Mouse (Mus musculus): ENCODE measurements around the gene Hectd4.
"Not testable (repeated sequence)": the region's sequence is repeated elsewhere in the genome, so short reads cannot be mapped to it uniquely, and the experiment has no call there.

Gene Hectd4

DNA sequence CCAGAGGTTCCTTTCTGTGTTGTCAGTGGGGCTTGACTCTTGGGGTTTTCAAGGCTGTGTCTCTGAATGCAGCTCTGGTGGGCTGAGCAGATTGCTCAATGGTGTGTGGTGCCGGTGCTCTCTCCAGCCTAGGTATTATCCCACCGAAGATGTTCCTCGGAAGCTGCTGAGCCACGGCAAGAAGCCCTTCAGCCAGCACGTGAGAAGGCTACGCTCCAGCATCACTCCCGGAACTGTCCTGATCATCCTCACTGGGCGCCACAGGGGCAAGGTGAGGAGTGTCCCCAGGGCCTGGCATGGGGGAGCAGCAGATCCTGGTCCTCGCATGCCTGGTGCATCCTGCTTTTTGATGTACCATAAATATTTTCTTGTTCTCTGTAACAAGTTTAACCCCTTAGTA lies 13.5 kb upstream of the Hectd4 start:
- no peak for DNase-seq (ENCODE audit: low read depth, low spot score)

DNA sequence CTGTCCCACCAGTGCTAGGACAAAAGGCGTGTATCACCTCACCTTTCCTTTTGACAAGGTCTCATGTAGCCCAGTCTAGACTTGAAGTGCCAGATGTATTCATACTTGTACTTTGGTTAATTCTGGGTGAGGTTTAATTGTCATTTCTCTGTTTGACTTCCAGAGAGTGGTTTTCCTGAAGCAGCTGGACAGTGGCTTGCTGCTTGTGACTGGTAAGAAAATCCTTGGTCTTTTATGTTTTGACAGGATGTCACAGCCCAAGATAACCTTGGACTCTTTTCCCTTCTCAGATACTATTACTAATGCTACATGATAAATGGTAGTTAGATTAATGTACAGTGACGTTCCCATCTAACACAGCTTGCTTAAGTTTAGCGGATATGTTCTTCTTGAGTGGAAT lies 13.0 kb upstream of the Hectd4 start:
- DNase-seq (ENCODE audit: low read depth, low spot score): no peak

DNA sequence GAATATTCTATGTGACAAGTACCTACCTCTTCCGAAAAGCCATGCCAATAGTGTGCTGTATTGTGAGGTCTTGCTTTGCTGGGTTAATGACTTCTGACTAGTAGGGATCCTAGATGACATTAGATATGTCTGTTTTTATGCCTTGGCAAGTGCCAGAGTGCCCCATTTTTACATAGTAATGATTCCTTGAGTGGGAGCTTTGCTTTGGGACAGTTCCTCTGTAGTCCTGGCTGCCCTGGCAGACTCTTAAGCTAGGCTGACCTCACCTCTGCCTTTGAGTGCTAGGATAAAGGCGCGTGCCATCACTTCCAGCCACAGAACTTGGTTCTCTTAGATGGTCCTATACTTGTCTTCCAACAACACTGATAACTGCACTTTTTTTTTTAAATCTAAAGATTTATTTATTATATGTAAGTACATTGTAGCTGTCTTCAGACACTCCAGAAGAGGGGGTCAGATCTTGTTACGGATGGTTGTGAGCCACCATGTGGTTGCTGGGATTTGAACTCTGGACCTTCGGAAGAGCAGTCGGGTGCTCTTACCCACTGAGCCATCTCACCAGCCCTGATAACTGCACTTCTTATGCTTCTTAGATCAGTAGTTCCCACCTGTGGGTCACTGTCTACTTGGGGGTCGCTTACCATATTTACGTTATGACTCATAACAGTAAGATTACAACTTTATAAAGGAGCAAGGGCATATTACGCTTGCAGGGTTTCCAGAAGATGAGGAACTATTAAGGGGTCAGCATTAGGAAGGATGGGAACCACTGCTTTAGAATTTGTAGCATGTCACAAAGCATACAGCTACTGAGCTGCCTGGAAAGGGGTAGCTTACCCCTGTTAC lies 10.0 kb upstream of the Hectd4 start:
- no peak for DNase-seq (ENCODE audit: low read depth, low spot score)

DNA sequence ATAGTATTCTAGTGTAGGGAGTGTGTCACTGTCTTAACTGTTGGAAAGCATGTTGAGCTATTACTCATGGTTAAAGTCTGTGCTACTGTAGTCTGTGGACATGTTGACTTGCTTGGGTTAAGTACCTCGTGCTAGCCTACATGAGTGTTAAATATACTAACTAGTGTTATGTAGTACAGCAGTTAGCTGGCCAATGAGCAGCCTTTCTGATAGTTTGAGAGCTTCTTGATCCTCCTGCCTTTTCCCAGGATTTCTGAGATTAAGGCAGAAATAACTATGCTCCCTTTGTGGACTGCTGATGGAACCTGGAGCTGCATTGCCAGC lies 9.5 kb upstream of the Hectd4 start:
- DNase-seq (ENCODE audit: low read depth, low spot score): no peak

DNA sequence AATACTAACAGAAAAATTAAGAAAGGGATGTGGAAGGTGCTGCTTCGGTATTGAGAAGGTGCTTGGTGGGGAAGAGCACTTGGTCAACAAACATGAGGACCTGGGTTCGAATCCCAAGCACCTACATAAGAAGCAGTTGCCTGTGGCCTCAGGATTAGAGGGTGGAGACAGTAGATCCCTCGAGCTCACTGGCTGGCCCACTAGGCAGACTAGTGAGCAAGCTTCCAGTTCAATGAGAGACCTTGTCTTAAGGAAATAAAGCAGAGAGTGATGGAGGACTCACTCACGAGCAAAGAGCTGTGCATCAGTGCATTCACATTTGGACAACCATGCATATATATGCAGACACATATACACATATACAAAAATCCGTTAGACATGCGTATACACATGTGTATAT lies 7.9 kb upstream of the Hectd4 start:
- no peak for DNase-seq (ENCODE audit: low read depth, low spot score)

DNA sequence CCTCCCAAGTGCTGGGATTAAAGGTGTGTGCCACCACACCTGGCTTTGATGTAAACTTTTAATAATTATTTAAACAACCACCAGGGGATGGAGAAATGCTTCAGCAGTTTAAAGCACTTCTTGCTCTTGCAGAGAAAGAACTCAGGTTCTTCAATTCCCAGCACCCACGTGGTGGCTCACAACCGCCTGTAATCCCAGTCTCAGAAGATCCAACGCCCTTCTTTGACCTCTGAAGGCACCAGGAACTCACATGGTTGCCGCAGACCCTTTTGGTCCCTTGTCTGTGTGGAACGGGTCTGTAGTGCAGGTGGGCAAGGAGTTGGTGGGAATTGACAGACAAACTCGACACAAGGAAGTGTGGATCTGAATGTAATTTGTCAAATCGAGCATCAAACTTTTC lies 5.3 kb upstream of the Hectd4 start:
- DNase-seq (ENCODE audit: low read depth, low spot score): no peak

DNA sequence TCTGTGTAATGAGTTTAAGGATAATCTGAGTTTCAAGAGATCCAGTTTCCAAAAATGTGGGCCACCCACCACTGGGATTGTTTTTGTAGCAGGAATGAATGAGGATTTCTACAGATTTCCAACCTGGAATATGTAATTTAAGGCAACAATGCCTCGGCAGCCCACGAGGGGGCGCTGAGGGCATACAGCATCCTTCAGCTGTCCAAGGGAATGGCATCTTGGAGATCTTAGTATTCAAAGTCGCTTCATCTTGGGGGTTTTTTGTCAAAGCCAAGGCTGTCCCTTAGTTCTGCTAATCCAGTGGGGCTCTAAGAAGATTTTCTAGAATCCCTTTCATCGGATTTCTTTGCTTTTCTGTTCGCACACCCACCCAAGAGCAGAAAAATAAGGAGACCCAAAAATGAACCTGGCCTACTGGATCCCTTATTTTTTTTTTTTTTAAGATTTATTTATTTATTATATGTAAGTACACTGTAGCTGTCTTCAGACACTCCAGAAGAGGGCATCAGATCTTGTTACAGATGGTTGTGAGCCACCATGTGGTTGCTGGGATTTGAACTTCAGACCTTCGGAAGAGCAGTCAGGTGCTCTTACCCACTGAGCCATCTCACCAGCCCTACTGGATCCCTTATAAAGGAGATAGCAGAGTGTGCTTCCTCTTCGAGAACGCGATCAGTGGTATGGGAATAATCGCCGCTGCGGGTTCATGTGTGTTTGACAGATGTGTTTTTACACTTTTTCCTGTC lies 4.5 kb upstream of the Hectd4 start:
- DNase-seq (ENCODE audit: low read depth, low spot score): no peak

DNA sequence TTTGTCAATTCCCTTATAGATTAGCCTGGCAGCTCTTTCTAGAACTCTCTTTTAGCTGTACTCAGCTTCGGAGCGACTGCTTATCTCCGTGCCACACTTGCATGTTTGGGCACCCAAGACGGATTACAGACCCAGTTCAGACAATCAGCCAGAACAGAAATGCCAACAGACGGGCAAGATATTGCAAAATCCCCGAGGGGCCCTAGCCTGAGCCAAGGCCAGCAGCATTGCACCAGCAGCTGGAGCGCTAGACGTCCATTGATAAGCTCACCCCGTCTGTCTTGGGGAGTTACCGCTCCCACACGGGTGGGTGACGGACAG lies 3.9 kb upstream of the Hectd4 start:
- no peak for DNase-seq (ENCODE audit: low read depth, low spot score)

DNA sequence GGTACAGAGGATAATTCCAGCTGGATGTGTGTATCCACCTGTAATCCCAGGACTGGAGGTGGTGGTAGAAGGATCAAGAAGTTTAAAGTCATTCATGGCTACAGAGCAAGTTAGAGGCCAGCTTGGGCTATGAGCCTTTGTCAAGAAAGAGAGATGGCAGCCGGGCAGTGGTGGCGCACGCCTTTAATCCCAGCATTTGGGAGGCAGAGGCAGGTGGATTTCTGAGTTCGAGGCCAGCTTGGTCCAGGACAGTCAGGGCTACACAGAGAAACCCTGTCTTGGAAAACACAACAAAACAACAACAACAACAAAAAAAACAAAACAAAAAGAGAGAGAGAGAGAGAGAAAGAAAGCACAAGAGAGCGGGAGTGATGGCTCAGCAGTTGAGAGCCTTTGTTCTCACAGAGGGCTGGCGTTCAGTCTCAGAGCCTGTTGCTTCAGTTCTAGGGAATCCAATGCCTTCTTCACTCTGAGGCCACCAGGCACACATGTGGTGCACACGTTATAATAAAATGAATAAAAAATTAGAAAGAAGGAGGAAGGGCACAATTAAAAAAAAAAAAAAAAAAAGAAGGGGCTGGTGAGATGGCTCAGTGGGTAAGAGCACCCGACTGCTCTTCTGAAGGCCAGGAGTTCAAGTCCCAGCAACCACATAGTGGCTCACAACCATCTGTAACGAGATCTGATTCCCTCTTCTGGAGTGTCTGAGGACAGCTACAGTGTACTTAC lies 3.3 kb upstream of the Hectd4 start:
- DNase-seq (ENCODE audit: low read depth, low spot score): not testable (repeated sequence)

DNA sequence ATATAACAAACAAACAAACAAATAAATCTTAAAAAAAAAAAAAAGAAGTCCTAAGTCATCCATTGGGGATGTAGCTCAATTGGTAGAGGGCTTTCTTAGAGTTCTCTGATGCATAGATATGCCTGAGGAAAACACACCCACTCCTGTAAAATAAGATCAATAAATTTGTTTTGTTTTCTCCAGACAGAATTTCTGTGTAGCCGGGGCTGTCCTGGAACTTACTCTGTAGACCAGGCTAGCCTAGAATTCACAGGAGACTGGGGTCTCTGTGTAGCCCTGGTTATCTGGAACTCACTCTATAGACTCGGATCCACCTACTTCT lies 2.7 kb upstream of the Hectd4 start:
- no peak for DNase-seq (ENCODE audit: low read depth, low spot score)

DNA sequence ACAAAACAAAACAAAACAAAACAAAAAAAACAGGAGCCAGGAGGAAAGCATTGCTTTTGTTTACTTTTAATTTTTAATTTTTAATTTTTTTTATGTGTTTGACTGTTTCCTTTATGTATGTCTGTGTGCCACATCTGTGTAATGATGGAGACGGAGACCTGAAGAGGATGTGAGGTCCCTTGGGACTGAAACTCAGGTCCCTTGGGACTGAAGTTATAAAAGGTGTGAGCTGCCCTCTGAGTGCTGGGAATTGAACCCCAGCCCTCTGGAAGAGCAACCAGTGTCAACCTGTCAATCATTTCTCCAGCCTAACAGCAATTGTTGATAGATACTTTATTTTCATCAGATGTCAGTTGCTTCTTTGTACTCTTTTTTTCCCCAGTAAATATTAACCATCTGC lies 829 bp upstream of the Hectd4 start:
- DNase-seq (ENCODE audit: low read depth, low spot score): no peak

DNA sequence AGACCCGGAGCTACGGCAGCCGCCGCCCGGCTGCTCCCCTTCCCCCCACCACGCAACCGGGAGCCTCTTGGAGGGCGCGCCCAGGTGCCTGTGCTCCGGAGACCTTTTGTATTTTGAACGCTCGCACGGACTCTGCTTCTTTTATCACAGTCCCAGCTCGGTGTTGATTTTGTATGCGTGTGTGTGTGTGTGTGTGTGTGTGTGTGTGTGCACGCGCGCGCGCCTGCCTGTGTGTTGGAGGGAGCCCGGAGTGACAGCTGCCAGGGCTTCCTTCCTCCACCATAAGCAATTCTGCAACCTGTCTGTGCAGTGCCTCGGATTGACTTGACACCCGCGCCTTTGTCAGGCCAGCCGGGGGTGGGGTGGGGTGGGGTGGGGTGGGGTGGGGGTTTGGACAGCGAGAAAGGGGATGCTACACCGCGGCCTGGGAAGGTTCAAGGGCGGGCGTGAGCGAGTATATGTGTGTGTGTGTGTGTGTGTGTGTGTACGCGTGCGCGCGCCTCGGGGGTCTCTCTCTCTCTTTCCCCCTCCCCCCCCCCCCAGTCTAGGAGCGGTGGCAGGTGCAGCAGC lies 798 bp downstream of the Hectd4 start:
- DNase-seq (ENCODE audit: low read depth, low spot score): no peak

DNA sequence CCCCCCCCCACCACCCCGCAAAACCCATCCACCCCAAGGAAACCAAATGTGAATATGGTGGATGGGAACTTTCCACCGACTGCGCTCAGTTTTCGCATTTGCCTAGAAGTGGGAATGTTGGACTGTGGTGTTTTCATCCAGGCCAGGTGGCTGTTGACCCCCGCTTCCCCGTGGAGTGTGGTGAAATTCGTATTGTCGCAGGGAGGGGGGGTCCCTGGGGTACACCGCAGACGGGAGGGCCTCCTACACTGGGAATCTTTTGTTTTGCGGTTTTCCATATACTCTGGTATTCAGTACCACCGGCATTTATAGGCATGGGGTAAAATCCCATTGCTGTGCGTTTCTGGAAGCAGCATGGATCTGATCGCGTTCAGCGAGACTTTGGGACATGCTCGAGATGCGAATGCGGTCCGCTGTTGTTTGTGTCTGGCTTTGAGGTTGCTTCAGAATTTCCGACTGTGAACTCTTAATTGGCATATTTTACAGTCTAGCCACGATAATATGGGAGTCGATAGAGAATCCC lies 1.4 kb downstream of the Hectd4 start:
- no peak for DNase-seq (ENCODE audit: low read depth, low spot score)

DNA sequence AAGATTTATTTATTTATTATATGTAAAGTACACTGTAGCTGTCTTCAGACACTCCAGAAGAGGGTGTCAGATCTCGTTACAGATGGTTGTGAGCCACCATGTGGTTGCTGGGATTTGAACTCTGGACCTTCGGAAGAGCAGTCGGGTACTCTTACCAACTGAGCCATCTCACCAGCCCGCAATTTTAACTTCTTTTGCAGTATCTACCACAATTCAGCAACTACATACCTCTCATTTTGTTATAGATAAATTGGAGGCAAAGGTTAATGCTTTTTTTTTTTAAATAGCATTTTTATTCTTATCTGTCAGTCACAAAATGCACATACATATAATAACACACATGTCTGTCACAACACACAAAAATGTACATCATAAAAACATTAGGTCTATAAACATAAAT lies 4.0 kb downstream of the Hectd4 start:
- DNase-seq (ENCODE audit: low read depth, low spot score): not testable (repeated sequence)

DNA sequence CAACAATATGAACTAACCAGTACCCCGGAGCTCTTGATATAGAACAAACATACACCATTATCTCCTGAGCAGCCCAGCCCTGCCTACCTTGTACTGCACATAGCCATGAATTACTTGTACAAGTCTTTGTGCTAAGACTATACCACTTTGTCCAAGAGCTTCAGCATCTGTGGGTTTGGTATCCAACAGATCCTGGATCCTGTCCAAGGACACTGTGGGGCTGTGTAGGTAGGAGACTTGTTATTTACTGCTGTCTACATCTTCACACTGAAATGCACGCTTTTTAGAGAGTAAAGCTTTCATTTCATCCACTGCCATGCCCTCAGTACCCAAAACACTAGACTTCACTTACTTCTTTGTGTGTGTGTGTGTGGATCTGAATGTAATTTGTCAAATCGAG lies 4.8 kb downstream of the Hectd4 start:
- DNase-seq (ENCODE audit: low read depth, low spot score): no peak

DNA sequence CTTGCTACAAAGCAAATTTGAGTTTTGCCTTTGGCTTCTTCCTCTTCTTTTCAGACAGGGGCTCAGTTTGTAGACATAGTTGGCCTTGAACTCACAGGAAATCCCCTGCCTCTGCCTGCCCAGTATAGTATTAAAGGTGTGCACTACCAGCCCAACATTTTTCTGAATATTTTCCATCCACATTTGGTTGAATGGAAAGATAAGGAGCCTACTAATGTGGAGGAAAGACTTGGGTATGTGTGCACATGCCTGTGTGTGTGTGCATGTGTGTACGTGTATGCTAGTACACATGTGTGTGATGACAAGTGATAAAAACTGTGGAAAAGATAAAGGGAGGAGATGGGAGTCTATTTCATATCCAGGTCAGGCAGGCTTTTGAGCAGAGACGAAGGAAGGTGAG lies 5.8 kb downstream of the Hectd4 start:
- DNase-seq (ENCODE audit: low read depth, low spot score): no peak

DNA sequence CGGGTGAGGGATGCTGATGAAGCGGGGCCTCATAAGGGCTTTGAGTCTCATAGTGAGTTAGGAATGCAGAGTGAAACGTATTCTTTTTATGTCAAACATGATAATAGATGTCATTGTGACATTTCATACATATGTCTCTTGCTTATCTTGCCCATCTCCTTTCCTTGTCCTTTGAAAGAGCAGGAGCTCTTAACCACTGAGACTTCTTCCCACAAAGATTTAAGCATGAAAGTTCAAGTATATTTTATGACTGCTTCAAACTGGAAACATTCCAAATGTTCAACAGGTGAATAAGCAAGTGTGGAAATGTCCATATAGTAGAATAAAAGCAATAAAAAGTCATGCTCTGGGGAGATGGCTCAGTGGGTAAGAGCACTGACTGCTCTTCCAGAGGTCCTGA lies 6.4 kb downstream of the Hectd4 start:
- DNase-seq (ENCODE audit: low read depth, low spot score): no peak

DNA sequence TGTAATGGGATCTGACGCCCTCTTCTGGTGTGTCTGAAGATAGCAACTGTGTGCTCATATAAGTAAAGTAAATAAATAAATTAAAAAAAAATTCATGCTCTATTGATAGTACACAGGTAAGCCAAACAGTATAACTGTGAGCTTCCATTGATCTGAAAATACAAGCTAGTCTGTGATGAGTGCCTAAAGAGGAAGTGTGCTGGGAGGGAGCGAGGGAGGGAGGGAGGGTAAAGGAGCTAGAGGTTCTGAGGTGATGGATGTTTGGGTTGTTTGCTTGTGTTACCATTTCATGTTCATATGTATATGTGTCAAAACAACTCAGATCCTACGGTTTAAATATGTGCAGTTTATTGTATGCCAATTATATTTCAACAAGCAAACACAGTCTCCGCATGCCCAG lies 6.8 kb downstream of the Hectd4 start:
- no peak for DNase-seq (ENCODE audit: low read depth, low spot score)

DNA sequence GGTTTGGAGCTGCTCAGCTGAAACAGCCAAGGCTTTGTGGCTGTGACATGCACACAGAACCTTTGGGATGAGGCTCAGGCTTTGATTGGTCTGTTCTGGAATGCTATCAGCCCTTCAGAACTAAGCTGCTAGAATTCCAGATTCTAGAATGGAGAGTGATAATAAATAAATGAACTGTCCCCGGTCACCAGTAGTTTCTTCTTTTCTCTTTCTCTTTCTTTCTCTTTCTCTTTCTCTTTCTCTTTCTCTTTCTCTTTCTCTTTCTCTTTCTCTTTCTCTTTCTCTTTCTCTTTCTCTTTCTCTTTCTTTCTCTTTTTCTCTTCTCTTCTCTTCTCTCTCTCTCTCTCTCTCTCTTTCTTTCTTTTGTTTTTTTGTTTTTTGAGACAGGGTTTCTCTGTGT lies 7.3 kb downstream of the Hectd4 start:
- not testable (repeated sequence) for DNase-seq (ENCODE audit: low read depth, low spot score)

DNA sequence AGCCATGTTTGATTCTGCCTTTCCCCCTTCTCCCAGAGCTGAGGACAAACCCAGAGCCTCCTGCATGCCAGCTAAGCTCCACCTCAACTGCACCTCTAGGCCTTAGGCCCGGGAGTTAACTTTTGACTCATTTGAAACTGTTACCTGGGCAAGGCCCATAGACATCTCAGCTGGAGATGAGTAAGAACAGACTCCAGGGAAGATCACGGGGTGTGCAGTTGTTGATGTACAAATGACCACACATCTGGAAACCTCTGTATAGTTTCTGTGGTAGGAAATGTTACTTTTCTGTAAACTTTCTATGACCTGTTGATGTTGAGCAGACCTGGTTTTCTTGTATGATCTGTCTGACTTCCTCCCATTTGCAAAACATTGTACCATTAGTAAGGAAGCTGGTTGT lies 9.2 kb downstream of the Hectd4 start:
- DNase-seq (ENCODE audit: low read depth, low spot score): no peak

DNA sequence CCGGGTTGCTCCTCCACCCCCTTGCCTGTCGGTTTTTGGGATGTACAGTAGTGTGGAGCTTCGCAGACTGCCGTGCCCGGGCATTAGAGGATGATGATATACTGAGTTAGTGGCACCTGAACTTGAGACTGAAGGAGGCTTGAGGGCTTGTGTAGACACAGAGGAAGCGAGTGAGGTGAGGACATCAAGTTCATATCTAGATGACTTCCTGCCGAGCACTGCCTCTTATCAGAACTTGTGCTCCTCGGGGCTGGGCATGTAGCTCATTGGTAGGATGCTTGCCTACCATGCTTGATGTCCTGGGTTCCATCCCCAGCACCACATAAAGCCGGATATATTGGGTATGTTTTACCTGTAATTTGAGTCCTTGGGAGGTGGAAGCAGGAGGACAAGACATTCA lies 10.8 kb downstream of the Hectd4 start:
- no peak for DNase-seq (ENCODE audit: low read depth, low spot score)

DNA sequence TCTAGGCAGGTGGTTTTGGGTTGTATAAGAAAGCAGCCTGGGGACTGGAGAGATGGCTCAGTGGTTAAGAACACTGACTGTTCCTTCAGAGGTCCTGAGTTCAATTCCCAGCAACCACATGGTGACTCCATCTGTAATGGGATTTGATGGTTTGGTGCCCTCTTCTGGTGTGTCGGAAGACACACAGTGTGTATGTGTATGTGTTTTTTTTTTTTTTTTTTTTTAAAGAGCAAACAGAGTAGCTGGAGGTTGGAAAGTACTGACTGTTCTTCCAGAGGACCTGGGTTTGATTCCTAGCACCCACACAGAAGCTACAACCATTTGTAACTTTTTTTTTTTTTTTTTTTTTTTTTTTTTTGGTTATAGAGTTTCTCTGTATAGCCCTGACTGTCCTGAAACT lies 12.8 kb downstream of the Hectd4 start:
- no peak for DNase-seq (ENCODE audit: low read depth, low spot score)

DNA sequence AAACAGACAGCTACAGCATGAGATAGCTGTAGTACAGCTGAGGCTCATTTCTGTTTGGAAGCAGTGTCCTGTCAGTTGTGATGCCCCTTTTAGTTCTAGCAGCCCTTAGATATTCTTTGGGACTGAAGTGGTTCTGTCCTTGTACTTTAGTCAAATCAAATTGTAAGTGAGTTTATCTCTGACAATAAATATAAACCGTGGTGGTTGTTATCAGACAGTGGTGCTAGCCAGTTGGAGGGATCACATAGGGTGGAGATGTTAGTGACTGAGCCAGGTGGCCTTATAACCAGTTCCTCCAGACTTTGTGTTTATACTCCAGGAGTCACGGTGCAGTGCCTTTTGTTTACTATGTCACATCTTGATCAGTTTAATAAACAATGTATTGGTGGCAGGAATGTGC lies 13.7 kb downstream of the Hectd4 start:
- DNase-seq (ENCODE audit: low read depth, low spot score): no peak
